Mouse (Mus musculus): ENCODE data around the gene Sh3bgrl2. TPM values are rescaled to one million over a fixed set of nuclear protein-coding genes. Genes with fewer than 3 reads are reported as not detected.

Sh3bgrl2 gene
- polyA plus RNA-seq, 1 experiment, result 0.02 TPM

GRCm38 (mm10) chr9:83630341-83630740 is 82.2 kb downstream of the Sh3bgrl2 start:
- no peak for TF ChIP-seq GATA1 (IDR thresholded peaks at IDR 0.05; ENCODE audit: low read length)
- TF ChIP-seq TAL1 (IDR thresholded peaks at IDR 0.05; ENCODE audit: low read length), result no peak
- no peaks in the 10 kb centered on the region for H3K36me3 ChIP-seq (ENCODE audit: control insufficient read depth)
- no peaks in the 10 kb centered on the region for H3K27me3 ChIP-seq (ENCODE audit: control insufficient read depth)
- H3K4me1 ChIP-seq (ENCODE audit: control insufficient read depth), result no peaks in the 10 kb centered on the region
- H3K4me3 ChIP-seq (replicated peaks), result no peak overlapping the region
- H3K9me3 ChIP-seq (ENCODE audit: control insufficient read depth, low read length), result no peaks in the 10 kb centered on the region

- Histone ChIP-seq H3K27me3 (ENCODE audit: control insufficient read depth) (no peaks in the 10 kb centered on the region), H3K4me1 (ENCODE audit: control insufficient read depth) (no peaks in the 10 kb centered on the region), H3K4me3 (replicated peaks) (no peak overlapping the region), H3K9me3 (ENCODE audit: control insufficient read depth, low read length) (no peaks in the 10 kb centered on the region; the same call in 1 of the 2 replicates), H3K36me3 (ENCODE audit: control insufficient read depth) (no peaks in the 10 kb centered on the region)
- no peak for TF ChIP-seq TAL1 (IDR thresholded peaks at IDR 0.05; ENCODE audit: low read length)
- no peak for TF ChIP-seq GATA1 (IDR thresholded peaks at IDR 0.05; ENCODE audit: low read length)
Measured at GRCm38 (mm10) chr9:83631920-83632319, 83.8 kb downstream of the Sh3bgrl2 start.

- H3K9me3 ChIP-seq (ENCODE audit: control insufficient read depth, low read length), result no peaks in the 10 kb centered on the region; the same call in 1 of the 2 replicates
Measured at GRCm38 (mm10) chr9:83634703-83635102, 86.6 kb downstream of the Sh3bgrl2 start.

GRCm38 (mm10) chr9:83635997-83636396 is 87.9 kb downstream of the Sh3bgrl2 start:
- no peaks in the 10 kb centered on the region for H3K4me1 ChIP-seq (ENCODE audit: control insufficient read depth)
- H3K4me3 ChIP-seq (replicated peaks), result no peak overlapping the region
- H3K9me3 ChIP-seq (ENCODE audit: control insufficient read depth, low read length), result no peaks in the 10 kb centered on the region; the same call in 1 of the 2 replicates
- TF ChIP-seq GATA1 (IDR thresholded peaks at IDR 0.05; ENCODE audit: low read length) (no peak), TAL1 (IDR thresholded peaks at IDR 0.05; ENCODE audit: low read length) (no peak)
- no peaks in the 10 kb centered on the region for H3K36me3 ChIP-seq (ENCODE audit: control insufficient read depth)
- no peaks in the 10 kb centered on the region for H3K27me3 ChIP-seq (ENCODE audit: control insufficient read depth)

More at GRCm38 (mm10) chr9:83634703-83635102, 86.6 kb downstream of the Sh3bgrl2 start:
- Histone ChIP-seq H3K4me1 (ENCODE audit: control insufficient read depth) (no peaks in the 10 kb centered on the region), H3K4me3 (replicated peaks) (no peak overlapping the region), H3K36me3 (ENCODE audit: control insufficient read depth) (no peaks in the 10 kb centered on the region), H3K27me3 (ENCODE audit: control insufficient read depth) (no peaks in the 10 kb centered on the region)
- no peak for TF ChIP-seq TAL1 (IDR thresholded peaks at IDR 0.05; ENCODE audit: low read length)
- TF ChIP-seq GATA1 (IDR thresholded peaks at IDR 0.05; ENCODE audit: low read length), result no peak

GRCm38 (mm10) chr9:83643139-83643538 is 95.0 kb downstream of the Sh3bgrl2 start:
- TF ChIP-seq GATA1 (IDR thresholded peaks at IDR 0.05; ENCODE audit: low read length) (no peak), TAL1 (IDR thresholded peaks at IDR 0.05; ENCODE audit: low read length) (no peak)
- Histone ChIP-seq H3K36me3 (ENCODE audit: control insufficient read depth) (no peaks in the 10 kb centered on the region), H3K4me1 (ENCODE audit: control insufficient read depth) (no peaks in the 10 kb centered on the region), H3K9me3 (ENCODE audit: control insufficient read depth, low read length) (no peaks in the 10 kb centered on the region), H3K27me3 (ENCODE audit: control insufficient read depth) (no peaks in the 10 kb centered on the region), H3K4me3 (replicated peaks) (no peak overlapping the region)

- no peaks in the 10 kb centered on the region for H3K36me3 ChIP-seq (ENCODE audit: control insufficient read depth)
- H3K4me3 ChIP-seq (replicated peaks), result no peak overlapping the region
- TF ChIP-seq GATA1 (IDR thresholded peaks at IDR 0.05; ENCODE audit: low read length) (no peak), TAL1 (IDR thresholded peaks at IDR 0.05; ENCODE audit: low read length) (no peak)
- no peaks in the 10 kb centered on the region for H3K27me3 ChIP-seq (ENCODE audit: control insufficient read depth)
- H3K9me3 ChIP-seq (ENCODE audit: control insufficient read depth, low read length), result no peaks in the 10 kb centered on the region
- no peaks in the 10 kb centered on the region for H3K4me1 ChIP-seq (ENCODE audit: control insufficient read depth)
Measured at GRCm38 (mm10) chr9:83643833-83644232, 95.7 kb downstream of the Sh3bgrl2 start.

GRCm38 (mm10) chr9:83646215-83646614 is 98.1 kb downstream of the Sh3bgrl2 start:
- Histone ChIP-seq H3K9me3 (ENCODE audit: control insufficient read depth, low read length) (no peaks in the 10 kb centered on the region), H3K27me3 (ENCODE audit: control insufficient read depth) (no peaks in the 10 kb centered on the region), H3K36me3 (ENCODE audit: control insufficient read depth) (no peaks in the 10 kb centered on the region), H3K4me3 (replicated peaks) (no peak overlapping the region), H3K4me1 (ENCODE audit: control insufficient read depth) (no peaks in the 10 kb centered on the region)
- no peak for TF ChIP-seq GATA1 (IDR thresholded peaks at IDR 0.05; ENCODE audit: low read length)
- no peak for TF ChIP-seq TAL1 (IDR thresholded peaks at IDR 0.05; ENCODE audit: low read length)

- no peaks in the 10 kb centered on the region for H3K27me3 ChIP-seq (ENCODE audit: control insufficient read depth)
Measured at GRCm38 (mm10) chr9:83646691-83647090, 98.6 kb downstream of the Sh3bgrl2 start.

GRCm38 (mm10) chr9:83647919-83648705 is 100.0 kb downstream of the Sh3bgrl2 start:
- H3K36me3 ChIP-seq (ENCODE audit: control insufficient read depth), result no peaks in the 10 kb centered on the region
- H3K4me3 ChIP-seq (replicated peaks), result no peak overlapping the region
- H3K9me3 ChIP-seq (ENCODE audit: control insufficient read depth, low read length), result no peaks in the 10 kb centered on the region
- no peaks in the 10 kb centered on the region for H3K27me3 ChIP-seq (ENCODE audit: control insufficient read depth)
- no peaks in the 10 kb centered on the region for H3K4me1 ChIP-seq (ENCODE audit: control insufficient read depth)
- TF ChIP-seq TAL1 (IDR thresholded peaks at IDR 0.05; ENCODE audit: low read length) (no peak), GATA1 (IDR thresholded peaks at IDR 0.05; ENCODE audit: low read length) (no peak)

More at GRCm38 (mm10) chr9:83646691-83647090, 98.6 kb downstream of the Sh3bgrl2 start:
- Histone ChIP-seq H3K4me1 (ENCODE audit: control insufficient read depth) (no peaks in the 10 kb centered on the region), H3K4me3 (replicated peaks) (no peak overlapping the region), H3K36me3 (ENCODE audit: control insufficient read depth) (no peaks in the 10 kb centered on the region), H3K9me3 (ENCODE audit: control insufficient read depth, low read length) (no peaks in the 10 kb centered on the region)
- no peak for TF ChIP-seq TAL1 (IDR thresholded peaks at IDR 0.05; ENCODE audit: low read length)
- no peak for TF ChIP-seq GATA1 (IDR thresholded peaks at IDR 0.05; ENCODE audit: low read length)
